Mouse (Mus musculus) neural tube, embryonic 10.5 days (tissue): ENCODE measurements around the gene Chrdl2.
A peak's percentile ranks its signal among the peaks of the same experiment; 100 is the strongest.
"Not testable (repeated sequence)": the region's sequence is repeated elsewhere in the genome, so short reads cannot be mapped to it uniquely, and the experiment has no call there.

ENCODE experiments used
- DNase-seq: peaks from one replicate; pipeline ENCODE4 v3.0.0-alpha.2; 2017; ENCODE audit warnings: low spot score; ENCODE audit errors: extremely low spot score

The Chrdl2 gene

GRCm38 (mm10) chr7:100005790-100006189 is at the start of gene Chrdl2:
Gene Chrdl2 (plus strand): TSS chr7:100006172.
- DNase-seq: peak; percentile 63

- peak; percentile 12 for DNase-seq
Observed at GRCm38 (mm10) chr7:99957226-99957965, 48.6 kb upstream of the Chrdl2 start.

- not testable (repeated sequence) for DNase-seq
Observed at GRCm38 (mm10) chr7:99960571-99960970, 45.4 kb upstream of the Chrdl2 start.

- DNase-seq: no peak
Observed at GRCm38 (mm10) chr7:99961518-99961917, 44.5 kb upstream of the Chrdl2 start.

GRCm38 (mm10) chr7:99962536-99963236 is 43.3 kb upstream of the Chrdl2 start:
- peak; percentile 8 for DNase-seq

- DNase-seq: peak; percentile 7
Observed at GRCm38 (mm10) chr7:99963237-99963860, 42.6 kb upstream of the Chrdl2 start.

- DNase-seq: peak; percentile 53
Observed at GRCm38 (mm10) chr7:99965020-99965841, 40.7 kb upstream of the Chrdl2 start.

GRCm38 (mm10) chr7:99966011-99966721 is 39.8 kb upstream of the Chrdl2 start:
- DNase-seq: no peak

- DNase-seq: no peak
Observed at GRCm38 (mm10) chr7:99969151-99969550, 36.8 kb upstream of the Chrdl2 start.

- no peak for DNase-seq
Observed at GRCm38 (mm10) chr7:99971926-99972325, 34.0 kb upstream of the Chrdl2 start.

- not testable (repeated sequence) for DNase-seq
Observed at GRCm38 (mm10) chr7:99972912-99973311, 33.1 kb upstream of the Chrdl2 start.

GRCm38 (mm10) chr7:99974208-99974970 is 31.6 kb upstream of the Chrdl2 start:
- DNase-seq: no peak

GRCm38 (mm10) chr7:99975819-99976575 is 30.0 kb upstream of the Chrdl2 start:
- DNase-seq: no peak

- DNase-seq: no peak
Observed at GRCm38 (mm10) chr7:99978041-99978440, 27.9 kb upstream of the Chrdl2 start.

GRCm38 (mm10) chr7:99979081-99979480 is 26.9 kb upstream of the Chrdl2 start:
- no peak for DNase-seq

- peak; percentile 84 for DNase-seq
Observed at GRCm38 (mm10) chr7:99979546-99980131, 26.3 kb upstream of the Chrdl2 start.

- DNase-seq: peak; percentile 91
Observed at GRCm38 (mm10) chr7:99980132-99980591, 25.8 kb upstream of the Chrdl2 start, which contains the start of gene Rnf169. Gene Rnf169 (minus strand): TSS chr7:99980448.

GRCm38 (mm10) chr7:99981311-99981710 is 24.7 kb upstream of the Chrdl2 start:
- DNase-seq: peak; percentile 19
